Mouse (Mus musculus): Measurements from ENCODE around the gene Chn1. TPM values are rescaled to one million over a fixed set of nuclear protein-coding genes. Genes with fewer than 3 reads are reported as not detected.
A peak's percentile ranks its signal among the peaks of the same experiment; 100 is the strongest.
"Not testable (repeated sequence)": the region's sequence is repeated elsewhere in the genome, so short reads cannot be mapped to it uniquely, and the experiment has no call there.

The Chn1 gene
- polyA plus RNA-seq (2012; ENCODE audit: insufficient read depth, insufficient read length, missing spikeins): 0.40 TPM in 1 of 2 replicates, not detected in the other

DNA sequence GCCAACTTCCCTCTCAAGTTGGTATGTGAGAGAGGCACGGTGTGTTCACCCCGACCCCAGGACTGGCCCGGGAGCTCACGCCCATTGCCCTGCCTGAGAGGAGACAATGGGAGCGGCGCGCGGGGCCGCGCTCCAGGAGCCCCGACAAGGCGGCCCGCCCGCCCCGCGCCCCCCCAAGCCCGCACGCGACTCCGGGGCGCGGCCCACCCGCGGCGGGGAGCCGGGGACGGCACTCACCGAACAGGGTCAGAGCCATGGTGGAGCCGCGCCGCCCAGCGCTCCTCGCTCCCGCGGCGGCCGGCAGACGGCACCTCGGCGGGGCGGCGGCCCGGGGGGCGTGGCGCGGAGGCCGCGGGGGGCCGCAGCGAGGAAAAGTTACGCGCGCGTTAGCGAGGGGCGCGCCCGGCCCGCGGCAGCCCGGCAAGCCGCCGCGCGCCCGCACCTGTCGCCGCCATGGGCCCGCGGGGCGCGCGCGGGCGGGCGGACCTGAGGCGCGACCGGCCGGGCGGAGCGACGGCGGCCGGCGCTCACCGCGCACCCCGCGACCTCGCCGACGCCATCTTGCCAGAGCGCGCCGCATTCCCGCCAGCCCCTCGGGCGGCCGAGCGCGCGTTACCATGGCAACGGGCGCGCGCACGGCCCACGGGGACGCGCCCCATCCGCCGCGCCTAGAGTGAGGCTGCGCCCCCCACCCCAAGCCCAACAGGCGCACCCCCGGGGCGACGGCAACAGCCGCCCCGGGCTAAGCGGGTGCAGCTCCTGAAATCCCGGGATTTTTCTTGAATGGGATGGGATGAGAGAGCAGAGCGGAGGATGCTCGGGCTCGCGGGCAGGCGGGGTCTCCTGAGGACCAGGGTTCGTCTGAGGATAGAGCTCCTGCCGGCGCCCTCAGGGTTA is at the start of gene Chn1:
Chn1 (minus strand) TSS at position 561 of the 897 bp plus-strand sequence.
- no peak within 1 kb of the TSS for H3K27ac ChIP-seq (ENCODE audit: insufficient read depth, low read depth, low read length)
- 0 out of 2 replicates have a peak, but pooled peaks cover 2% of the 10 kb centered on the region for H3K4me1 ChIP-seq (ENCODE audit: control insufficient read depth, insufficient read depth, low read length)
- TF ChIP-seq POLR2A (IDR thresholded peaks at IDR 0.05; ENCODE audit: borderline replicate concordance, low read depth, low read length): no peak
- no peak for TF ChIP-seq CTCF (IDR thresholded peaks at IDR 0.05; ENCODE audit: low read depth, low read length)
- H3K4me3 ChIP-seq (ENCODE audit: insufficient read depth, low read length): peak within 1 kb of the TSS; percentile 70

DNA sequence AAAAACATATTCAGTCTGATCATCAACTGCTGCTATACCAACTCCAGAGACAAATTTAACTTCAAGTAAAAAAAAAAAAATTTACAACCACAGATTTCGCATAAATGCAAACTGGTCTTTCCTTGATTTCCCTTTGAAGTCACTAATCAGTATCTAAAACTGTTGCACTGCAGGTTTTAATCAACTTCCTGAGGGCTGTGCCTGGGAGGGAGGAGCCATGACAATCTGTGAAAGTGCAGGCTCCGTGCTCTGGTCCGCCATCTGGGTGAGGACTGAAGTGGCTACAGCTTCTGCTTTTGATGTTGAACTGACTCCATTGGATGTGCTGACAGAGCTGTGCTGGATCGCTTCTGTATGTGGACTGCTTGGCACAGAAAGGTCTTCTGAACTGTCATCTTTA is 43.6 kb upstream of the Chn1 start:
- H3K4me1 ChIP-seq (ENCODE audit: control insufficient read depth, insufficient read depth, low read length): no peaks in the 10 kb centered on the region
- TF ChIP-seq CTCF (IDR thresholded peaks at IDR 0.05; ENCODE audit: low read depth, low read length): no peak
- no peak for TF ChIP-seq POLR2A (IDR thresholded peaks at IDR 0.05; ENCODE audit: borderline replicate concordance, low read depth, low read length)
- H3K27ac ChIP-seq (ENCODE audit: insufficient read depth, low read depth, low read length): no peak overlapping the region
- no peak overlapping the region for H3K4me3 ChIP-seq (ENCODE audit: insufficient read depth, low read length)

DNA sequence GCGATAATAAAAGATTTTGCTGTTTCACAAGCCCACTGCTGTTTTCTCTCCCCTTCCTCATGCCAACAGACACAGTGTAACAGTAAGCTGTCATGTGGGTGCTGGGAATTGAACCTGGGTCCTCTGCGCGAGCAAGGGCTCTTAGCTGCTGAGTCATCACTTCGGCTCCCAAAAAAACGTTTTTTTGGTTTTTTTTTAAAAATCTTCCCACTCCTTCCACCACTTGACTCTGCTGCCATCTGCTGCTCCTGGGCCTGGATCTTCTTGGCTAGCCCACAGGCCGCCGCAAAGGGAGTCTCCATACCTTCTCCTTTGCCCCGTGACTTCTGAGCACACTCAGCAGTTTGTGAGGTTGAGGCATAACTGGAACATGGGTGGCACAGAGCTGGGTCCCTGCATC is 32.5 kb upstream of the Chn1 start:
- no peak overlapping the region for H3K4me3 ChIP-seq (ENCODE audit: insufficient read depth, low read length)
- H3K27ac ChIP-seq (ENCODE audit: insufficient read depth, low read depth, low read length): no peak overlapping the region
- no peak for TF ChIP-seq POLR2A (IDR thresholded peaks at IDR 0.05; ENCODE audit: borderline replicate concordance, low read depth, low read length)
- TF ChIP-seq CTCF (IDR thresholded peaks at IDR 0.05; ENCODE audit: low read depth, low read length): no peak
- H3K4me1 ChIP-seq (ENCODE audit: control insufficient read depth, insufficient read depth, low read length): no peaks in the 10 kb centered on the region

DNA sequence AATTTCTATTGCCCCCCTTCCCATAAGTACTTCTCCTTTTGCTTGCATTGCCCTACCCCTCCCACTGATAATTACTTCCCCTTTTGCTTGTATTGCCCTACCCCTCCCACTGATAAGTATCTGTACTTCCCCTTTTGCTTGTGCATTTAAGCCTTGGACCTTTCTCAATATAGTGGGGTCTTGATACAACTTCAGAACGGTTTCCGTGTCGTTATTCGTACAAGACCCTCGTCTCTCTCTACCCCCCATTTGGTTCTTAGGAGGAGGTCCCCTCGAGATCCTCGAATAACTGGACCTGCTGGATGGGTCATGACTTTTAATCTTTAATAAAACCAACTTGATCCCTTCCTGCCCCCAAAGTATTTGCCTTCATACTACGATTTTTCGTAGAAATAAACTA is 25.0 kb upstream of the Chn1 start:
- not testable (repeated sequence) for H3K27ac ChIP-seq (ENCODE audit: insufficient read depth, low read depth, low read length); H3K4me1 ChIP-seq (ENCODE audit: control insufficient read depth, insufficient read depth, low read length); H3K4me3 ChIP-seq (ENCODE audit: insufficient read depth, low read length)

DNA sequence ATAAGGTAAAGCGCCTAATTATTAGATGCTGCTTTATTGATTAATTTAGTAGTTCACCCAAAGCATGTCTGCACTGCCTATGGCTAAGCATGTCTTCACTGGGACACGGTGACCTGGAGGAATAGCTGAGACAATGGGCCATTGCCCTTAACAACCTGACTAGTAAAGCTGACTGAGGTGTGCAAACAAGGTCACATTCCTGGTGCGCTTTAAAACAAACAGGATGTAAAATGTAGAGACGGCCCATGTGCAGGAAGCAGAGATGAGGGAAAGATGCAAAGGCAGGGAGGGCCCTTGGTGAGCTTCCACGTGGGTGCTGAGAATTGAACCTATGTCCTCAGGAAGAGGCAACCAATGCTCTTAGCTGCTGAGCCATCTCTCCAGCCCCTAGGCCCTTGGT is 23.6 kb upstream of the Chn1 start:
- no peaks in the 10 kb centered on the region for H3K4me1 ChIP-seq (ENCODE audit: control insufficient read depth, insufficient read depth, low read length)
- no peak overlapping the region for H3K27ac ChIP-seq (ENCODE audit: insufficient read depth, low read depth, low read length)
- TF ChIP-seq CTCF (IDR thresholded peaks at IDR 0.05; ENCODE audit: low read depth, low read length) (no peak), POLR2A (IDR thresholded peaks at IDR 0.05; ENCODE audit: borderline replicate concordance, low read depth, low read length) (no peak)
- no peak overlapping the region for H3K4me3 ChIP-seq (ENCODE audit: insufficient read depth, low read length)

- no peak overlapping the region for H3K27ac ChIP-seq (ENCODE audit: insufficient read depth, low read depth, low read length)
- TF ChIP-seq POLR2A (IDR thresholded peaks at IDR 0.05; ENCODE audit: borderline replicate concordance, low read depth, low read length): no peak
- no peak for TF ChIP-seq CTCF (IDR thresholded peaks at IDR 0.05; ENCODE audit: low read depth, low read length)
- H3K4me1 ChIP-seq (ENCODE audit: control insufficient read depth, insufficient read depth, low read length): no peaks in the 10 kb centered on the region
- H3K4me3 ChIP-seq (ENCODE audit: insufficient read depth, low read length): no peak overlapping the region
Measured at GRCm38 (mm10) chr2:73798136-73798535, 23.0 kb upstream of the Chn1 start.

GRCm38 (mm10) chr2:73791846-73792630 is 16.9 kb upstream of the Chn1 start:
- no peak for TF ChIP-seq POLR2A (IDR thresholded peaks at IDR 0.05; ENCODE audit: borderline replicate concordance, low read depth, low read length)
- TF ChIP-seq CTCF (IDR thresholded peaks at IDR 0.05; ENCODE audit: low read depth, low read length): no peak
- no peak overlapping the region for H3K27ac ChIP-seq (ENCODE audit: insufficient read depth, low read depth, low read length)
- H3K4me3 ChIP-seq (ENCODE audit: insufficient read depth, low read length): no peak overlapping the region
- no peaks in the 10 kb centered on the region for H3K4me1 ChIP-seq (ENCODE audit: control insufficient read depth, insufficient read depth, low read length)

- Histone ChIP-seq H3K27ac (ENCODE audit: insufficient read depth, low read depth, low read length) (no peak overlapping the region), H3K4me3 (ENCODE audit: insufficient read depth, low read length) (no peak overlapping the region), H3K4me1 (ENCODE audit: control insufficient read depth, insufficient read depth, low read length) (no peaks in the 10 kb centered on the region)
- TF ChIP-seq CTCF (IDR thresholded peaks at IDR 0.05; ENCODE audit: low read depth, low read length) (no peak), POLR2A (IDR thresholded peaks at IDR 0.05; ENCODE audit: borderline replicate concordance, low read depth, low read length) (no peak)
Measured at GRCm38 (mm10) chr2:73790332-73790731, 15.2 kb upstream of the Chn1 start.

DNA sequence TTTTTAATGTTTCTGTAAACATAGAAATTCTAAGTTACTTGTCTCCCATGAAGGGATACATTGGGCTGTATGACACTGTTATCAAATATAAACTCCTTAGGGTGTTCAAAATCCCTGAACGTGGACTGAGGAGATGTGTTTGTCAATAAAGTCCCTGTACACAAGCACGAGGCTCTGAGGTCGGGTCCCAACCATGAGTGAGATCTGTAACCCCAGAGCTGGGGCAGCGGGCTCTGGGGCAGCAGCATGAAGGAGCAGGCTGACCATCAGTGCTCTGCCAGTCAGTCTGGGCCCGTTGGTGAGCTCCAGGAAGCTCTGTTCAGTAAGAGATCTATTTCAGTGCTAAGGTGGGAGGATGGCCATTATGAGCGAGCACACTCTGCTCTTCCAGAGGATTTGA is 13.2 kb upstream of the Chn1 start:
- H3K4me3 ChIP-seq (ENCODE audit: insufficient read depth, low read length): no peak overlapping the region
- H3K27ac ChIP-seq (ENCODE audit: insufficient read depth, low read depth, low read length): no peak overlapping the region
- TF ChIP-seq CTCF (IDR thresholded peaks at IDR 0.05; ENCODE audit: low read depth, low read length) (no peak), POLR2A (IDR thresholded peaks at IDR 0.05; ENCODE audit: borderline replicate concordance, low read depth, low read length) (no peak)
- no peaks in the 10 kb centered on the region for H3K4me1 ChIP-seq (ENCODE audit: control insufficient read depth, insufficient read depth, low read length)

GRCm38 (mm10) chr2:73782371-73782905 is 7.3 kb upstream of the Chn1 start:
- Histone ChIP-seq H3K27ac (ENCODE audit: insufficient read depth, low read depth, low read length) (no peak overlapping the region), H3K4me3 (ENCODE audit: insufficient read depth, low read length) (no peak overlapping the region), H3K4me1 (ENCODE audit: control insufficient read depth, insufficient read depth, low read length) (no peaks in the 10 kb centered on the region)
- TF ChIP-seq POLR2A (IDR thresholded peaks at IDR 0.05; ENCODE audit: borderline replicate concordance, low read depth, low read length): no peak
- no peak for TF ChIP-seq CTCF (IDR thresholded peaks at IDR 0.05; ENCODE audit: low read depth, low read length)
